Mouse (Mus musculus) heart, embryonic 16.5 days (tissue): ENCODE results near the gene Bcor. TPM values are rescaled to one million over a fixed set of nuclear protein-coding genes. Genes with fewer than 3 reads are reported as not detected.

ENCODE experiments used
- ATAC-seq: fragments of 200-750 bp; cut with Nextera tagmentation; replicated peaks from 2 replicates; pipeline ENCODE4 v1.8.0; 2017; ENCODE audit warnings: moderate number of reproducible peaks; ENCODE audit not compliant: insufficient read depth, low FRiP score; ENCODE audit errors: extremely low read depth
- H3K27ac ChIP-seq: fragments of 300-500 bp; sonication (generic); 2 replicates; pipeline ENCODE4 v1.5.1; 2014; ENCODE audit warnings: mild to moderate bottlenecking, low read length, control low read depth, moderate library complexity
- H3K27me3 ChIP-seq: fragments of 300-500 bp; sonication (generic); 2 replicates; pipeline ENCODE4 v1.6.1; 2014; ENCODE audit warnings: low read length, mixed read lengths; ENCODE audit not compliant: control insufficient read depth, insufficient read depth
- H3K36me3 ChIP-seq: fragments of 300-500 bp; sonication (generic); 2 replicates; pipeline ENCODE4 v1.6.1; 2014; ENCODE audit not compliant: control insufficient read depth, insufficient read depth
- H3K4me1 ChIP-seq: fragments of 300-500 bp; sonication (generic); 2 replicates; pipeline ENCODE4 v1.6.1; 2014; ENCODE audit warnings: low read length, mixed read lengths; ENCODE audit not compliant: control insufficient read depth, insufficient read depth
- H3K4me2 ChIP-seq: fragments of 300-500 bp; sonication (generic); 2 replicates; pipeline ENCODE4 v1.6.1; 2014; ENCODE audit warnings: low read depth, mild to moderate bottlenecking, control low read depth, low read length
- H3K4me3 ChIP-seq: fragments of 300-500 bp; sonication (generic); 2 replicates; pipeline ENCODE4 v1.5.1; 2014; ENCODE audit warnings: mild to moderate bottlenecking, control low read depth, low read length
- H3K9ac ChIP-seq: fragments of 300-500 bp; sonication (generic); 2 replicates; pipeline ENCODE4 v1.6.1; 2014; ENCODE audit warnings: low read length, control low read depth
- H3K9me3 ChIP-seq: fragments of 300-500 bp; sonication (generic); replicated peaks from 2 replicates; pipeline ENCODE4 v1.6.1; 2016; ENCODE audit warnings: low read length; ENCODE audit not compliant: control insufficient read depth
- WGBS: fragments of 180-500 bp; shearing (Covaris S2); extraction: QIAGEN DNeasy Blood & Tissue Kit; methylation state at CpG from one replicate; pipeline ENCODE4 v1.1.7; 2014; 5-methylcytosine and 5-hydroxymethylcytosine counted together
- polyA plus RNA-seq: library from polyadenylated mRNA; unstranded; fragments of >200 nt; fragmentation: Nextera tagmentation; extraction: Ambion mirVana; gene quantifications from 2 replicates; pipeline ENCODE4 v1.2.1, GENCODE M21; 2015

The Bcor gene
- polyA plus RNA-seq, 1 experiment from 2014 or later = 11.5 TPM

DNA sequence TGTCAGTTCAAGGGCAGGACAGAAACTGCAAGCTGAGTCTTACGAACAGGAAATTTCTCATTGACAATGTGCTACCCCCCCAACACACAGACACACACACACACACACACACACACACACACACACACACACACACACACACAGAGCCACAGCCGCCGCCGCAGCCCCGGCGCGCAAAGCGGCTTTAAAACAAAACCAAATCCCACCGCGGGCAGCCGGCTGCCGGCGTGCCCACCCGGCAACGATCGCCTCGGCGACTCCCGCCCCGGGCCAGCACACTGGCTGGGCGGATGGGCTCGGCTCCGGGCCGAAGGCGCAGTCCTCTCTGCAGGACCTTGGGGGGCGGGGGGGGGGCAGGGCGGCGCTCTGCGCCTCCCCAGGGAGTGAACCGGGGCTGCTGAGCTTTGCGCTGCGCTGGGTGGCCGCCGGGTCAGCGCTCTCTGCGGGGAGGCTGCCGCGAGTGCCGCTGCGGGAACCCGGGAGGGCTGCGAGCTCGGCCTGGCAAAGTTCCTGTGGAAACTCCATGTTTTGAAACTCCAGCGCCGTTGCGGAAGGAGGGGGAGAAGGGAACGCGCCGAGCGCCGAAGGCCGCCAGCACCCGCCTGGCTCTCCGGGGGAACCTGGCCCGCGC, 68.6 kb downstream of the Bcor start:
- Histone ChIP-seq H3K9me3 (no peaks in the 10 kb centered on the region), H3K4me3 (peak overlapping the region; percentile 63), H3K27ac (peak overlapping the region; percentile 95), H3K36me3 (no peaks in the 10 kb centered on the region), H3K9ac (peak overlapping the region; percentile 87), H3K27me3 (peaks cover 45% of the 10 kb centered on the region), H3K4me2 (peak overlapping the region; percentile 77), H3K4me1 (peaks cover 20% of the 10 kb centered on the region)
- ATAC-seq = no peak
- 3% methylated on average over 35 of the region's 56 CpGs for WGBS

DNA sequence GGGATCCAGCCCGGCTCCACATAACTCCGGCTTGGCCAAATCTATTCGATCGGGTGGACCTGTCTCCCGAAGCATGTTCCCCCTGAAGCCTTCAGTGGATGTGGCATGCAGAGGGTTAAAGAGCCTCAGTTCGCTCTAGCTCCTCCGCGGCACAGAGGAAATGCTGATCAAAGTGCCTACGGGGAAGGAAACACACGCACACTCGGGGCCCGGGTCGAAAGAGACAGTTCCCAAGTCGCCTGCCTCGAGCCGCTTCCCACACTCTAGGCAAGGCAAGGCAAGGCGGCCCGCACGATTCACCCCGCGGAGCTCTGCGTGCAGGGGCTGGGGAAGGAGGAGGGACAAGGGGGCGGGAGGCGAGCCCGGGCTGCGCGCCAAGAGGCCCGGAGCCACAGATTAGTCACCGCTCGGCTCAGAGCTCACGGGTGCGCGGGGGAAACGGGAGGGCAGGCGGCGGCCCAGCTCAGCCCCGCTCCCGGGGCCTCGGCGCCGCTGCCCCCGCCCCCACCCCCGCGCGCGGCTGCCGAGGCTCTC, 69.2 kb downstream of the Bcor start:
- WGBS = under 1% methylated on average over 38 of the region's 47 CpGs
- H3K4me3 ChIP-seq = peak overlapping the region; percentile 63
- peaks cover 49% of the 10 kb centered on the region for H3K27me3 ChIP-seq
- peak overlapping the region; percentile 95 for H3K27ac ChIP-seq
- peak overlapping the region; percentile 87 for H3K9ac ChIP-seq
- ATAC-seq = peak; percentile 64
- peak overlapping the region; percentile 77 for H3K4me2 ChIP-seq
- no peaks in the 10 kb centered on the region for H3K9me3 ChIP-seq
- peaks cover 25% of the 10 kb centered on the region for H3K4me1 ChIP-seq
- no peaks in the 10 kb centered on the region for H3K36me3 ChIP-seq

DNA sequence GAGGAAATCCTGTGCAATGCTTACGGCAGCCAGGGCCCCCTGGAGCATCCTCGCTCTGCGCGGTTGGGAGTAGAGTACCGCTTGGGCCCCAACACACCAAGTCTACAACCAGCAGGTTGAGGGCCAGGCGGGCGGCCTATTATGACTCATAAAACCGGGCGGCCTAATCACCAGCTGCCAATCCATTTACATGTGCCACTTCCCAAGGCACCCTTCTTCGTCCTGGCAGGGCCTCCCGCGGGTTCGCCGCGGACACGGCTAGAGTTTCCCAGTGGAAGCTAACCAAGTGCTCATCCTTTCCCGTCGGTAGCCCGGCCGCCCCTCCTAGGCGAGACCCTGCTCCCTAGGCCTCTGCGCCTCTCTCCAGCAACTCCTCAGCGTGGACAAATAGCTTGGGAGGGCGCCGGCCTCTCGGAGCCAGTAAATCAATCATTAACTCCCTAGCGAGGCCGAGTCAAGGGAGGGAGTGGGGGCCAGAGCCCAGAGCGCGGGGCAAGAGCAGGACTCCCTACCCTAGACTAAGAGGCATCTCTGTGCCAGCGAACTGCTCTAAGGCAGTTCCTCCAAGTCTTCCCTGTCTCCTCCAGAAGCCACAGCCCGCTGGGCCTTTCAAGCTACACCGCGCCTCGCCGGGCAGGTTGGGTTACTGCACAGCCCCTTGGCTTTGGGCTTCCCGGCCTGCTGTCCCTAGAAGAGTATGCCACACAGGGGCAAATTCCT, 69.8 kb downstream of the Bcor start:
- H3K27ac ChIP-seq = peak overlapping the region; percentile 95
- ATAC-seq = no peak
- no peaks in the 10 kb centered on the region for H3K9me3 ChIP-seq
- peak overlapping the region; percentile 63 for H3K4me3 ChIP-seq
- 6% methylated on average over 37 of the region's 37 CpGs for WGBS
- H3K4me2 ChIP-seq = peak overlapping the region; percentile 77
- H3K9ac ChIP-seq = peak overlapping the region; percentile 87
- H3K4me1 ChIP-seq = peaks cover 27% of the 10 kb centered on the region
- H3K27me3 ChIP-seq = peaks cover 54% of the 10 kb centered on the region
- no peaks in the 10 kb centered on the region for H3K36me3 ChIP-seq

DNA sequence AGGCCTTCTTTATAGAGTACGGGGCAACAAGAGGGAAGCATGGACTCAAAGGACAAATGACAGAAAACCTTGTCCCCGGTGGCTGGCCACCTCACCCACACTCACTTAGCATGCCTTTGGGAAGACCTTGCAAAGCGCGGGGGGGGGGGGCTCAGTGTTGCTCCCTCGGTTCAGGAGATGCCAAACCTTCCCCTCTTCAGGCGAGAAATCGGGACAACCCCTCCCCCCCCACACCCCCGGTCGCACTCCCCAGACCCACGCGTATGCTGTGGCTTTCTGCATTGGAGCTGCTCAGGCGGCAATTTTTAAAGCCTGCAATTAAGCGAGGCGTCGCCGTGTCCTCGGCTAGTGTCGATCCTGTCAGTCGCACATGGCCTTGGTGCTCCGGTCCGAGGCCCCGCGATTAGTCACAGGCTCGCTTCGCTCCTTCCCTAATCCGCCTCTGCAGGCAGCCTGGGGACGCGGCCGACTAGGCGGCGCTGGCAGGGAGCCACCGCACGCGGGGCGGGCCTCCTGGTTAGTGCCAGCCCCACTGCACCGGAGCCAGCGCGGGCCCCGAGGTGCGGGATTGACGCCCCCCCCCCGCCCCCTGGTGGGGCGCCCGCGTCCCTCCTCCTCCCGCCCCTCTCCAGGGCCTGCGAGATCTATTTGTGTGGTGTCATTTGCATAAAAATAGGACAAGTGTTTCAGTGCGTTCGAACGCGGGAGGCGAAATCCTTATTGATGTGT, 70.6 kb downstream of the Bcor start:
- no peak for ATAC-seq
- Histone ChIP-seq H3K4me3 (peak overlapping the region; percentile 32), H3K9ac (peak overlapping the region; percentile 54), H3K27me3 (peaks cover 59% of the 10 kb centered on the region), H3K27ac (peak overlapping the region; percentile 95), H3K4me1 (peaks cover 27% of the 10 kb centered on the region), H3K9me3 (no peaks in the 10 kb centered on the region), H3K4me2 (peak overlapping the region; percentile 77), H3K36me3 (no peaks in the 10 kb centered on the region)
- WGBS = 3% methylated on average over 46 of the region's 52 CpGs

DNA sequence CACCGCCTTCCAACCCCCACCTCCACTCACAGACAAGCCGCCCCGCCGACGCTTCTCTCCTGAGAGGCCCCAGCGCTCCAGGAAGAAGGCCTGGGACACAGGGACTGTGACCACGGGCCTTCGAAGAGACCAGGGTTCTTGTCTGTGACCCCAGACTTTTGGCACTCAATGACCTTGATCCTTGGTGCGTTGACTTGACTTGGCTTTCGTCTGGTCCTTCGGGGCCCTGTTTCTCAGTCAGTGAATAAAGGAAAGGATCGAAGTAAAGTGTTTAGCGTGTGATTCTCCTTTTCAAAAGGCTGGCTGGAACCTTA, 71.2 kb downstream of the Bcor start:
- Histone ChIP-seq H3K4me3 (peak overlapping the region; percentile 55), H3K27ac (peak overlapping the region; percentile 95), H3K9ac (peak overlapping the region; percentile 54), H3K4me2 (peak overlapping the region; percentile 77), H3K9me3 (no peaks in the 10 kb centered on the region), H3K4me1 (peaks cover 27% of the 10 kb centered on the region), H3K27me3 (peaks cover 60% of the 10 kb centered on the region), H3K36me3 (no peaks in the 10 kb centered on the region)
- no peak for ATAC-seq
- 6% methylated on average over 13 of the region's 13 CpGs for WGBS

DNA sequence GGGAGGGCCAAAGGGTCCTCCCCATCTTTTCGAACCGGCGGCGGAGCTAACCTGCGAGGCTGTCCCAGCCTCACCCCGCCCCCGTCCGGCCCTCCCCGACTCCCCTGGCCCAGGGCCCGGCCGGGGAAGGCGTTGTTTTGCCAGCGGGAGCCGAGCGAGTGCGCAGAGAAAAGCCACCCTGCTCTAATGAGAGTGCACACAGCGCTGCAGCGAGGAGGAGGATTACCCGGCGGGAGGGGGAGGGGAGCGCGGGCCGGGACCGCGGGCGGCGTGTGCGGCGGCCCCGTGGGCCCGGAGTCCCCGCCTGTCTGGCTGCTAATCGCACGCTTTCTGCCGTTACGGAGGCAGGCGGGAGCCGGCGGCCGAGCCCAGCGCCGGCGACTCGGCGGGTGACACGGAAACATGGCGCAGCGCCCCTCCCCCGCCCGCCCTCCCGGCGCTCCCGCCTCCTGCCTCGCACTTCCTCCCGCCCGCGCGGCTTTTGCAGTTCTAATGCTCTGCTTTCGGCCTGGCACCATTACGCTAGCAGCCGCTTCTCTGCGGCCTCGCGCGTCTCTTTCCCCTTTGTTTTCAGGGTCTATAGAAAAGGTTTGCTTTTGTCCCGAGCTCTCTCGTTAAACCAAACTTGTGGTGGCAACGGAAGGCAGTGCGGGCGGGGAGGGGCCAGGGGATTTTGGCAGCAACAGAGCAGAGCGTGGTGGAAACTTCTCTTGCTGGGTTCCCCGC, 71.7 kb downstream of the Bcor start:
- Histone ChIP-seq H3K27me3 (peaks cover 66% of the 10 kb centered on the region), H3K36me3 (no peaks in the 10 kb centered on the region), H3K27ac (peak overlapping the region; percentile 95), H3K4me2 (peak overlapping the region; percentile 77), H3K4me3 (peak overlapping the region; percentile 55), H3K9ac (peak overlapping the region; percentile 77), H3K4me1 (peaks cover 27% of the 10 kb centered on the region), H3K9me3 (no peaks in the 10 kb centered on the region)
- peak; percentile 73 for ATAC-seq
- 2% methylated on average over 54 of the region's 72 CpGs for WGBS

DNA sequence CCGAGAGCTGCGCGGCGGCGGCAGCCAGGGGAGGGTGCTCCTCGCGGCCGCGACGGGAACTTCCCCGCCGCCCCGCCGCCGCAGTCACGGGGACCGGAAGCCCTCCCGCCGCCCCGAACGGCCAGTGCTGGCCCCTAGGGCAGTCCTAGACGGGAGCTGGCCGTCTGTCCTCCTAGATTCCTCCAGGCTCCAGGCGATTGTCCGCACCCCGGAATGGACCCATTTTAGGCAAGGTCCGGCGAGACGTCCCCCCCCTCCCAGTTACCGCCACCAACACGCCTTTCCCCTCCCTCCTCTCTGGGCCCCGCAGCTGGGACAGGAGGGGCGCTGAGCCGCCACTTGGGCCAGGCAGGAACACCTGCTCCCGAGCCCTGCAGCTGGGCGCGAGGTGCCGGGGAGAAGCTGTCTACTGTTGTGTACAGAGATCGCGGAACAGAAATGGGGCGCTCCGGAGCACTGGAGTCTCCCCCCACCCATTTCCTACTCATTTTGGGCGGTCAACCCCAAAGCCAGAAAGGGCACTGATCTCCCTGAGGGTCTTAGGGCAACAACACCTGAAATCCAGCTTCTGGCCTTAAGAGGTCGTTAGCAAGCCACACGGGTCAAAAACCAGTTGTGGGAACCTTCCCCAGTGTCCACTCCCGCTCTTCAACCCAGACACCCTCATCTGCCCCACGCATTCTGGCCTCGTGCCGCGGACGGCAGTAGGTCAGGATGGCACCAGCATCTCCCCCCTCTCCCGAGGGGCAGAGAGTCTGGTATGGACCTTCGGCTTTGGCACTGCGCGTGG, 72.4 kb downstream of the Bcor start:
- peak overlapping the region; percentile 95 for H3K27ac ChIP-seq
- WGBS = under 1% methylated on average over 47 of the region's 55 CpGs
- ATAC-seq = 0 out of 2 replicates have a peak, but pooled peaks have one; percentile 7
- H3K9me3 ChIP-seq = no peaks in the 10 kb centered on the region
- H3K4me2 ChIP-seq = peak overlapping the region; percentile 77
- H3K36me3 ChIP-seq = no peaks in the 10 kb centered on the region
- peaks cover 31% of the 10 kb centered on the region for H3K4me1 ChIP-seq
- peak overlapping the region; percentile 55 for H3K4me3 ChIP-seq
- H3K27me3 ChIP-seq = peaks cover 70% of the 10 kb centered on the region
- H3K9ac ChIP-seq = peak overlapping the region; percentile 77
